Mouse (Mus musculus): Measurements from ENCODE around the gene Enpp5. TPM values are rescaled to one million over a fixed set of nuclear protein-coding genes. Genes with fewer than 3 reads are reported as not detected.

The Enpp5 gene
- polyA plus RNA-seq, 1 experiment from 2014 or later, result 14.8 TPM

GRCm38 (mm10) chr17:44053427-44053826 is 25.2 kb upstream of the Enpp5 start:
- WGBS, result 75% methylated on average over 4 of the region's 4 CpGs
- no peaks in the 10 kb centered on the region for H3K27me3 ChIP-seq (ENCODE audit: control insufficient read depth, insufficient read depth, low read length)

GRCm38 (mm10) chr17:44057123-44057522 is 21.5 kb upstream of the Enpp5 start:
- no peak overlapping the region for H3K4me3 ChIP-seq (ENCODE audit: low read depth, low read length)
- 81% methylated on average over 1 of the region's 1 CpGs for WGBS
- H3K4me2 ChIP-seq (replicated peaks; ENCODE audit: low read depth, low read length), result no peak overlapping the region
- H3K36me3 ChIP-seq (ENCODE audit: control insufficient read depth, insufficient read depth, low read length), result no peaks in the 10 kb centered on the region
- ATAC-seq (ENCODE audit: low FRiP score) (no peak), DNase-seq (ENCODE audit: low spot score) (no peak)
- H3K27ac ChIP-seq (ENCODE audit: low read depth, low read length), result no peak overlapping the region
- no peaks in the 10 kb centered on the region for H3K27me3 ChIP-seq (ENCODE audit: control insufficient read depth, insufficient read depth, low read length)
- no peaks in the 10 kb centered on the region for H3K4me1 ChIP-seq (replicated peaks; ENCODE audit: control insufficient read depth, insufficient read depth, low read length)
- H3K9ac ChIP-seq (ENCODE audit: low read depth, low read length), result no peak overlapping the region
- H3K9me3 ChIP-seq (ENCODE audit: control insufficient read depth, low read length), result no peaks in the 10 kb centered on the region; the same call in 1 of the 2 replicates

More at GRCm38 (mm10) chr17:44053427-44053826, 25.2 kb upstream of the Enpp5 start:
- Histone ChIP-seq H3K9ac (ENCODE audit: low read depth, low read length) (no peak overlapping the region), H3K4me1 (replicated peaks; ENCODE audit: control insufficient read depth, insufficient read depth, low read length) (no peaks in the 10 kb centered on the region), H3K36me3 (ENCODE audit: control insufficient read depth, insufficient read depth, low read length) (no peaks in the 10 kb centered on the region), H3K4me2 (replicated peaks; ENCODE audit: low read depth, low read length) (no peak overlapping the region), H3K9me3 (ENCODE audit: control insufficient read depth, low read length) (no peaks in the 10 kb centered on the region), H3K4me3 (ENCODE audit: low read depth, low read length) (no peak overlapping the region), H3K27ac (ENCODE audit: low read depth, low read length) (no peak overlapping the region)
- DNase-seq (ENCODE audit: low spot score), result no peak
- ATAC-seq (ENCODE audit: low FRiP score), result no peak

GRCm38 (mm10) chr17:44058145-44058544 is 20.5 kb upstream of the Enpp5 start:
- H3K9me3 ChIP-seq (ENCODE audit: control insufficient read depth, low read length), result no peaks in the 10 kb centered on the region; the same call in 1 of the 2 replicates
- no peak overlapping the region for H3K9ac ChIP-seq (ENCODE audit: low read depth, low read length)
- no peak overlapping the region for H3K27ac ChIP-seq (ENCODE audit: low read depth, low read length)
- DNase-seq (ENCODE audit: low spot score) (no peak), ATAC-seq (ENCODE audit: low FRiP score) (no peak)
- H3K4me2 ChIP-seq (replicated peaks; ENCODE audit: low read depth, low read length), result no peak overlapping the region
- no peaks in the 10 kb centered on the region for H3K4me1 ChIP-seq (replicated peaks; ENCODE audit: control insufficient read depth, insufficient read depth, low read length)
- no peak overlapping the region for H3K4me3 ChIP-seq (ENCODE audit: low read depth, low read length)
- no peaks in the 10 kb centered on the region for H3K27me3 ChIP-seq (ENCODE audit: control insufficient read depth, insufficient read depth, low read length)
- H3K36me3 ChIP-seq (ENCODE audit: control insufficient read depth, insufficient read depth, low read length), result no peaks in the 10 kb centered on the region

GRCm38 (mm10) chr17:44060781-44061180 is 17.8 kb upstream of the Enpp5 start:
- WGBS, result 95% methylated on average over 1 of the region's 1 CpGs
- Histone ChIP-seq H3K4me3 (ENCODE audit: low read depth, low read length) (no peak overlapping the region), H3K9me3 (ENCODE audit: control insufficient read depth, low read length) (no peaks in the 10 kb centered on the region; the same call in 1 of the 2 replicates), H3K27ac (ENCODE audit: low read depth, low read length) (no peak overlapping the region), H3K9ac (ENCODE audit: low read depth, low read length) (no peak overlapping the region), H3K4me1 (replicated peaks; ENCODE audit: control insufficient read depth, insufficient read depth, low read length) (no peaks in the 10 kb centered on the region), H3K27me3 (ENCODE audit: control insufficient read depth, insufficient read depth, low read length) (no peaks in the 10 kb centered on the region), H3K36me3 (ENCODE audit: control insufficient read depth, insufficient read depth, low read length) (no peaks in the 10 kb centered on the region), H3K4me2 (replicated peaks; ENCODE audit: low read depth, low read length) (no peak overlapping the region)
- DNase-seq (ENCODE audit: low spot score) (no peak), ATAC-seq (ENCODE audit: low FRiP score) (no peak)

- Histone ChIP-seq H3K9me3 (ENCODE audit: control insufficient read depth, low read length) (no peaks in the 10 kb centered on the region; the same call in 1 of the 2 replicates), H3K4me3 (ENCODE audit: low read depth, low read length) (no peak overlapping the region), H3K4me1 (replicated peaks; ENCODE audit: control insufficient read depth, insufficient read depth, low read length) (no peaks in the 10 kb centered on the region), H3K27me3 (ENCODE audit: control insufficient read depth, insufficient read depth, low read length) (no peaks in the 10 kb centered on the region), H3K36me3 (ENCODE audit: control insufficient read depth, insufficient read depth, low read length) (no peaks in the 10 kb centered on the region), H3K9ac (ENCODE audit: low read depth, low read length) (no peak overlapping the region), H3K27ac (ENCODE audit: low read depth, low read length) (no peak overlapping the region), H3K4me2 (replicated peaks; ENCODE audit: low read depth, low read length) (no peak overlapping the region)
- WGBS, result 81% methylated on average over 5 of the region's 5 CpGs
- DNase-seq (ENCODE audit: low spot score) (no peak), ATAC-seq (ENCODE audit: low FRiP score) (no peak)
Observed at GRCm38 (mm10) chr17:44061289-44061890, 17.2 kb upstream of the Enpp5 start.

GRCm38 (mm10) chr17:44068876-44069275 is 9.7 kb upstream of the Enpp5 start:
- Histone ChIP-seq H3K27ac (ENCODE audit: low read depth, low read length) (no peak overlapping the region), H3K36me3 (ENCODE audit: control insufficient read depth, insufficient read depth, low read length) (no peaks in the 10 kb centered on the region), H3K4me3 (ENCODE audit: low read depth, low read length) (no peak overlapping the region), H3K27me3 (ENCODE audit: control insufficient read depth, insufficient read depth, low read length) (no peaks in the 10 kb centered on the region), H3K4me1 (replicated peaks; ENCODE audit: control insufficient read depth, insufficient read depth, low read length) (no peaks in the 10 kb centered on the region), H3K4me2 (replicated peaks; ENCODE audit: low read depth, low read length) (no peak overlapping the region), H3K9me3 (ENCODE audit: control insufficient read depth, low read length) (no peaks in the 10 kb centered on the region), H3K9ac (ENCODE audit: low read depth, low read length) (no peak overlapping the region)
- DNase-seq (ENCODE audit: low spot score) (no peak), ATAC-seq (ENCODE audit: low FRiP score) (no peak)
- 78% methylated on average over 6 of the region's 6 CpGs for WGBS

- Histone ChIP-seq H3K9me3 (ENCODE audit: control insufficient read depth, low read length) (no peaks in the 10 kb centered on the region), H3K4me1 (replicated peaks; ENCODE audit: control insufficient read depth, insufficient read depth, low read length) (no peaks in the 10 kb centered on the region), H3K4me3 (ENCODE audit: low read depth, low read length) (no peak overlapping the region), H3K9ac (ENCODE audit: low read depth, low read length) (no peak overlapping the region), H3K4me2 (replicated peaks; ENCODE audit: low read depth, low read length) (no peak overlapping the region), H3K36me3 (ENCODE audit: control insufficient read depth, insufficient read depth, low read length) (no peaks in the 10 kb centered on the region), H3K27ac (ENCODE audit: low read depth, low read length) (no peak overlapping the region), H3K27me3 (ENCODE audit: control insufficient read depth, insufficient read depth, low read length) (no peaks in the 10 kb centered on the region)
- DNase-seq (ENCODE audit: low spot score) (no peak), ATAC-seq (ENCODE audit: low FRiP score) (no peak)
Observed at GRCm38 (mm10) chr17:44071680-44072079, 6.9 kb upstream of the Enpp5 start.

- Histone ChIP-seq H3K4me3 (ENCODE audit: low read depth, low read length) (no peak overlapping the region), H3K9me3 (ENCODE audit: control insufficient read depth, low read length) (no peaks in the 10 kb centered on the region), H3K4me1 (replicated peaks; ENCODE audit: control insufficient read depth, insufficient read depth, low read length) (no peaks in the 10 kb centered on the region), H3K27ac (ENCODE audit: low read depth, low read length) (no peak overlapping the region), H3K4me2 (replicated peaks; ENCODE audit: low read depth, low read length) (no peak overlapping the region), H3K36me3 (ENCODE audit: control insufficient read depth, insufficient read depth, low read length) (no peaks in the 10 kb centered on the region), H3K27me3 (ENCODE audit: control insufficient read depth, insufficient read depth, low read length) (no peaks in the 10 kb centered on the region), H3K9ac (ENCODE audit: low read depth, low read length) (no peak overlapping the region)
- DNase-seq (ENCODE audit: low spot score) (no peak), ATAC-seq (ENCODE audit: low FRiP score) (no peak)
- WGBS, result 67% methylated on average over 3 of the region's 3 CpGs
Observed at GRCm38 (mm10) chr17:44075601-44076000, 3.0 kb upstream of the Enpp5 start.

- peak; percentile 39 for DNase-seq (ENCODE audit: low spot score)
- Histone ChIP-seq H3K27me3 (ENCODE audit: control insufficient read depth, insufficient read depth, low read length) (no peaks in the 10 kb centered on the region), H3K4me3 (ENCODE audit: low read depth, low read length) (no peak overlapping the region)
Observed at GRCm38 (mm10) chr17:44076051-44076680, 2.4 kb upstream of the Enpp5 start.

More at GRCm38 (mm10) chr17:44076051-44076680, 2.4 kb upstream of the Enpp5 start:
- Histone ChIP-seq H3K4me2 (replicated peaks; ENCODE audit: low read depth, low read length) (no peak overlapping the region), H3K9ac (ENCODE audit: low read depth, low read length) (no peak overlapping the region), H3K27ac (ENCODE audit: low read depth, low read length) (no peak overlapping the region), H3K4me1 (replicated peaks; ENCODE audit: control insufficient read depth, insufficient read depth, low read length) (no peaks in the 10 kb centered on the region), H3K9me3 (ENCODE audit: control insufficient read depth, low read length) (no peaks in the 10 kb centered on the region), H3K36me3 (ENCODE audit: control insufficient read depth, insufficient read depth, low read length) (no peaks in the 10 kb centered on the region)
- WGBS, result 61% methylated on average over 6 of the region's 6 CpGs
- ATAC-seq (ENCODE audit: low FRiP score), result no peak
